Mouse (Mus musculus): ENCODE data around the gene Pex19.

DNA sequence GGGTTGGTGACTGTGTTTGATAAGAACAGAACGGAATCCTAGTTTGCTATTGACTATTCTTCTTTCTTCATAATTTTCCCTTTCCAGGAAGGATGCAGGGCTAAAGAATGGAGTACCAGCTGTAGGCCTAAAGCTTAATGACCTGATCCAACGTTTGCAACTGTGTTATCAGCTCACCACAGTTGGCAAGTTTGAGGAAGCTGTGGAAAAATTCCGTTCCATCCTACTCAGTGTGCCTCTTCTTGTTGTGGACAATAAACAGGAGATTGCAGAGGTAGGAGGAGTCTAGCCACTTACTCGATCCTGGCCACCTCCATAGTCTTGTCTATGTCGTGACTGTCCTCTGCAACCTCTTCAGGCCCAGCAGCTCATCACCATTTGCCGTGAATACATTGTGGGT, 7.5 kb upstream of the Pex19 start:
- TF ChIP-seq POLR2A (IDR thresholded peaks at IDR 0.05; ENCODE audit: control insufficient read depth, extremely low read depth, insufficient read depth, low read length, poor library complexity) (no peak), CTCF (IDR thresholded peaks at IDR 0.05; ENCODE audit: borderline replicate concordance, control insufficient read depth, extremely low read depth, insufficient read depth, low read length, poor library complexity) (no peak)

Measured in thymus, adult 2 months (tissue).